Mouse (Mus musculus) gastrocnemius, adult 8-10 months (tissue): ENCODE results near the gene Kel. TPM values are rescaled to one million over a fixed set of nuclear protein-coding genes. Genes with fewer than 3 reads are reported as not detected.

Experiments
- DNase-seq, 2 experiments: peaks; one replicate each; pipeline ENCODE4 v3.0.0; 2022; ENCODE audit warnings: low spot score in 2 of 2
- total RNA-seq, 4 experiments: library from RNA; stranded (reverse); gene quantifications; 2 replicates each; pipeline ENCODE4 v1.2.4; 2022

Kel gene
- total RNA-seq = not detected

DNA sequence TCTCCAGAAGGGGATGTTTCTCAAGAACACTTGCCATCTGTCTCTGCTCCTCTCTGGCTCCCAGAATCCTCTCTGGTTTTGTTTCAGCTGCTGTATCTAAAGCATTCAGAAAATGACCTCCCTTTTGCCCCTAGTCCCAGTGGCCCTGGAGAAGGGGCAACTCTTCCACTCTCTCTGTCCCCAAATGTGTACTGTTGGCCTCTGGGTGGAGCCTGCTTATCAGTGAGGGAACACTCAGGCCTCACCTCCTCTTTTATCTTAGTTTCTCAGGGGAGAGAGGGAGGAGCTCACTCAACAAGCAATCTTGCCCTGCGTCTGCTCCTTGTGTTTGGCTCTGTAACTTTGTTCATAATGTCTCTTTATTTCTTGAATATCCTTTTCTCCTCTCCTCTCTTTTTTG, at the start of gene Kel:
TSS of gene Kel (minus strand) at position 217 of the 400 bp plus-strand sequence.
- DNase-seq = no peak

- no peak for DNase-seq
Observed at GRCm38 (mm10) chr6:41744664-41745392, 40.7 kb upstream of the Kel start.

DNA sequence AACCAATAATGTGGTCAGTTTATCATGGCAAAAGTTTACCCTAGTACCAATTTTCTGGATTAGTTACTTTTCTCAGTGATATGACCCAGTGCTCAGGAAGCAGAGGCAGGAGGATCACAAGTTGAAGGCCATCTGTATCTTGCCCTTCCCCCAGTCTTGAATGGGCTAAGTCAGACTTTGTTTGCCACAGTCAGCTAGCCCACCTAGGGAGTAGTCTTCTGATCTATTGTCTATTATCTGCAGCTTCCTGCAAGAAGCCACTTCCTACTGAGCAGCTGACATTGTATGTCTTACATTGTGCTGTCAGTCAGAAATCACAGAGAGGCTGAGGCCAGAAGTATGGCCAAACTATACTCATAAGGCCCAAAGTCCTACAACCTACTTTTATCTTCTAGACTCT, 37.0 kb upstream of the Kel start:
- DNase-seq = no peak

- no peak for DNase-seq
Observed at GRCm38 (mm10) chr6:41734719-41735470, 30.8 kb upstream of the Kel start.

GRCm38 (mm10) chr6:41727989-41728609, 24.0 kb upstream of the Kel start:
- DNase-seq = no peak

DNA sequence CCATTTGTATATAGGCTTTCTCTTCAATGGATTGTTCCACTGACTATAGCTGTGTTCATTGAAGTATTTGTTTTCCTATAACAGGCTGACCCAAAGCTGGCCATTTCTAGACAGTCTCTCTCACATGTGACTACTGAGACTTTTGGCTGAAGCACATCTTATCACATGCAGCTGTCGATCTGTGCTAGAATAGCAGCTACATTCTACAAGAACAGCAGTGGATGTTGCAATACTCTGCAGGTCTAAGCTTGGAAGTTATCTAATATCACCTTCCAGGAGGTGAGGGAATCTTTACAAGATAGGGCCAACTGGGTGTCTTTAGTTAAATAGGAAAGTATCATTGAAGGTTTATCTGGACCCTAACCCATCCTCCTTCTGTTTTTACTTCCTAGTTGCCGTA, 17.3 kb upstream of the Kel start:
- no peak for DNase-seq

- DNase-seq = no peak
Observed at GRCm38 (mm10) chr6:41710281-41710680, 6.1 kb upstream of the Kel start.

- DNase-seq = no peak
Observed at GRCm38 (mm10) chr6:41706275-41706674, 2.1 kb upstream of the Kel start.

DNA sequence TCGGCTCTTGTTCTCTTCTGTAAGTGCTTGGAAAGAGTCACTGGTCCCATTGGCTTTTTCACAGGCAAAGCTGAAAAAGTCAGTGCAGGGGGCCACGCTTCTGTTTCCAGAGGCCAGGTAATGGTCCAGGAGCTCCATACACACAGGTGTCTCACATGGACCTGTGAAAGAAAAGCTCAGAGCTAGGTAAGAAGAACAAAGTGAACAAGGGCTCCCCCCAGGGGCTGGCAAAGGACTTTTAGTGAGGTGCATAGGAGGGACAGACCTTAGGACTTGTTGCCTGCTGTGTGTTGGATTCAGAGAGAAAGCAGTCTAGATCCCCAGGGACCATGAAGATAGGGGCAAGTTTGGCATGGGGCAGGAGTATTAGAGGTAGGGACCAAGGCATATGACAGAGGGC, 1.2 kb downstream of the Kel start:
- DNase-seq = no peak

GRCm38 (mm10) chr6:41701245-41701644, 2.9 kb downstream of the Kel start:
- no peak for DNase-seq

DNA sequence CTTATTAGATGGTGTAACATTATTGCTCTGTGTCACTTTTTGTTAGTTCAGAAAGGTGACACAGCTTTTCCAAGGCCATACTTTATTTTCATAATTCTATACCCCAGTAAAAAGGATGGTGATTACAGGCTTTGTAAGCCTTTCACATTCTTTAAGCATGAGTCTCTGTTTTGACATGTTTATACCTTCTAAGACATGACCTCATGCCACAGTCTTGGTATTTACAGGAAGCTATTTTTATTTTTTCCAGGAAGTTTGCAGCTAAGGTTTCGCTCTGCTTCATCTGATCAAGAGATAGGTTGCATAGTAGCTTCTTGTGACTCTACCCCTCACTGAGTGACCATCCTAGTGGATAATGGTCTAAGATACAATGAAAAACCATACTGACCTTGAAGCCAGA, 9.7 kb downstream of the Kel start:
- DNase-seq = no peak

DNA sequence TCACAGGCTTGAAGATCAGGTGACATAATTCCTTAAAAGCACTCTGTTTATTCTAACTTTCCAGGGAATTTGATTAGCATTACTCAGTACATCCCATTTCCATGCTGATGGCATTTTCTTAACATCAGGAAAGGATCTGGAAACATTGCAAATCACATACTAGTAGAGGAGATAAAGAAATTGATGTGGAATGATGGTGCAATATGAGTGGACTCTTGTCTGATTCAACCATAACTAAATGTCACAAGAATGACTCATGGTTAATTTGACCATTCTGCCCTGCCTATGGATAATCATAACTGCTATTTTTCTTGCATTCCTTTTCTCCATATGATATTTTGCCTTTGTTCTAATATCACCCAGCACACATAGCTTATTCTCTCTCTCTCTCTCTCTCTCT, 11.9 kb downstream of the Kel start:
- DNase-seq = no peak

- no peak for DNase-seq
Observed at GRCm38 (mm10) chr6:41685596-41685995, 18.5 kb downstream of the Kel start.

GRCm38 (mm10) chr6:41684911-41685310, 19.2 kb downstream of the Kel start:
- DNase-seq = no peak

- no peak for DNase-seq
Observed at GRCm38 (mm10) chr6:41684131-41684530, 20.0 kb downstream of the Kel start, which contains the start of gene Llcfc1. Gene Llcfc1, plus strand, starts transcription at chr6:41684431.

DNA sequence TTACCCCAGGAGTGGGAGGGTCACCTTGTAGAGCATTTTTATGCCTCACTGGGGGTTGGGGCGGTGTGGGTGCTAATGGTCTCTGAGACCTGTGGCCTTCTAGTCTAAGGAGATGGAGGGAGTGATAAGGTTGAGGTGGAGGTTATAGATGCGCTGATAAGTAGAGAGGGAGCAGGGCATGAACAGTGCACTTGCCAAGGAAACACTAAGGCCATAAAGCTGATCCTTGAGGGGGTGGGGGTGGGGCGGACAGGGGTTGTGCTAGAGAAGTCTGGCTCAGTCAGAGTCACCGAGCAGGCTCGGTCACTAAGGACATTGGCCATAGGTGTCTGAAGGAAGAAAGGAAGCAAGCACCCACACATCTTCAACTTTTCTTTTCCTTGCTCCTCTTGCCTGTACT, 22.5 kb downstream of the Kel start:
- DNase-seq = no peak

- no peak for DNase-seq
Observed at GRCm38 (mm10) chr6:41680669-41681068, 23.5 kb downstream of the Kel start, which contains the start of gene Trpv5. Gene Trpv5, minus strand, starts transcription at chr6:41680769.

DNA sequence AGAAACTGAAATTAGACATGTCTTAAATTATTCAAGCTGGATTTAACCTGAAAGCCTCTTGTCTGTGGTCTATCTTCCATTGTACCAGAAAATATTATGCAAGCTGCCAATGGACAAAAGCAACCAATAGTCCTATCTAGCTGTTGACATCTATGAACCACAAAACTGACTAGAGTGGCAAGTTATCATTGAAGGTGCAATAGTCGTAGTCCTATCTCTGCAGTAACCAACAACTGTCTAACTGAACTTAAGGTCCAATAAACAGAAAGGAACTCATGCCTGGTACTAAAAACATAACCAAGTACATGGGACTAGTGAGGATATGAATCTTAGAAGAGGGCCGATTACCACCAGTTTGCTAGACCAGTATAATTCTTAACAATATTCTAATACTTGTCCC, 27.6 kb downstream of the Kel start:
- DNase-seq = no peak

DNA sequence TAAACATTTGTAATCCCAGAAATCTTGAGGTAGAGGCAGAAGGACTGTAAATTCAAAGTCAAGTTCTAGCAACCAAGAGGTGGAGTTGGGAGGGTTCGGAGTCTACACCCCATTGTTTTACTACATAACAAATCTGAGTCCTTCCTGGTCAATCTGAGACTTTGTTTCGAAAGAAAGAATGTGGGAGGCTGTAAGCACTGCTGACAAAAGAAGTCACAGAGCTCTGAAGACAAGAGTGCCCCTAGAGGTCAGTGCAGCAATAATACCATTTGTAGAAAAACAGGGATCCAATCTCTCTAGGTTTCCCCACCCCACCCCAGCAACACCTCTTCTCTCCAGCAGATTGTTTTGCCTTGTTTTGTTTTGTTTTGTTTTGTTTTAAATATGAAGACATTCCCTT, 41.8 kb downstream of the Kel start:
- no peak for DNase-seq

DNA sequence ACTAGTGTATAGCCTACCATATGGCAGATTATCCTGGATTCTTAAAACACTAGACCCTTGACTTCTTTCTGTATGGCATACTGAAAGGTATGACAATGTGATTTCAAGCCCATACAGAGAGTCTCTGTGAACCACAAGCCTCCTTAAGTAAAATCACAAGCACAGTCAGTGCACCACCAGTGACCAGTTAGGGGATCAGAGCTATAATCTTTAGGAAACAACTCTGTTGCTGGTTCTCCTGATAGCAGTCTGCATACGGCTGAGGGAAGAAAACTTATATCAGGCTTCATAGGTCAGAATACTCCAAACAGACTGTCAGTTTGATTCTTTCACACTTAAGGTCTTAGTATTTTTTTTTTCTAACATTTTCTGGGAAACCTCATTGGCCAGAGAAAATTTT, 45.7 kb downstream of the Kel start:
- no peak for DNase-seq

GRCm38 (mm10) chr6:41654648-41655047, 49.5 kb downstream of the Kel start:
- DNase-seq = no peak

- DNase-seq = no peak
Observed at GRCm38 (mm10) chr6:41653173-41653572, 51.0 kb downstream of the Kel start.
